Mouse (Mus musculus) kidney, adult 2 months (tissue): Measurements from ENCODE around the gene Ap5z1.
A peak's percentile ranks its signal among the peaks of the same experiment; 100 is the strongest.

Experiments used
- CTCF ChIP-seq: fragments of 200-500 bp; conservative IDR thresholded peaks from 2 replicates; pipeline ENCODE4 v1.5.1; 2011; ENCODE audit warnings: low read depth, mild to moderate bottlenecking, control low read depth, low read length, moderate library complexity, mixed read lengths; ENCODE audit not compliant: insufficient read depth, insufficient read length
- POLR2A ChIP-seq: fragments of 200-500 bp; IDR thresholded peaks from one replicate; pipeline ENCODE4 v1.6.1; 2011; ENCODE audit warnings: low read depth, low read length, control low read depth

GRCm38 (mm10) chr5:142498964-142499363, 35.2 kb downstream of the Ap5z1 start:
- TF ChIP-seq POLR2A (no peak), CTCF (peak; percentile 51)
